Mouse (Mus musculus) myocyte (in vitro differentiated cells): ENCODE data around the gene Bcl2l11. TPM values are rescaled to one million over a fixed set of nuclear protein-coding genes. Genes with fewer than 3 reads are reported as not detected.
A peak's percentile ranks its signal among the peaks of the same experiment; 100 is the strongest.

Source experiments
- H3K27me3 ChIP-seq: one replicate; pipeline ENCODE4 v1.6.1; 2011; ENCODE audit not compliant: control insufficient read depth, insufficient read depth, insufficient read length
- H3K36me3 ChIP-seq: one replicate; pipeline ENCODE4 v1.6.1; 2011; ENCODE audit not compliant: control insufficient read depth, insufficient read depth
- H3K4me2 ChIP-seq: one replicate; pipeline ENCODE4 v1.6.1; 2011; ENCODE audit warnings: low read depth, control low read depth
- H3K4me3 ChIP-seq: one replicate; pipeline ENCODE4 v1.5.1; 2011; ENCODE audit warnings: mild to moderate bottlenecking, control low read depth, moderate library complexity
- H3K79me2 ChIP-seq: one replicate; pipeline ENCODE4 v1.6.1; 2011; ENCODE audit not compliant: control insufficient read depth, insufficient read depth
- H3ac ChIP-seq: one replicate; pipeline ENCODE4 v1.6.1; 2011; ENCODE audit not compliant: control insufficient read depth, insufficient read length
- CEBPB ChIP-seq: IDR thresholded peaks from 2 replicates; pipeline ENCODE4 v1.6.1; 2011; ENCODE audit warnings: mild to moderate bottlenecking, moderate library complexity; ENCODE audit not compliant: poor library complexity, insufficient read depth, severe bottlenecking
- E2F4 ChIP-seq: IDR thresholded peaks from one replicate; pipeline ENCODE4 v1.6.1; 2011; ENCODE audit warnings: mild to moderate bottlenecking, control low read depth, moderate library complexity; ENCODE audit not compliant: insufficient read depth
- MAX ChIP-seq: IDR thresholded peaks from one replicate; pipeline ENCODE4 v1.6.1; 2011; ENCODE audit warnings: low read depth, mild to moderate bottlenecking, control low read depth
- MYOD1 ChIP-seq, 3 experiments: IDR thresholded peaks; one replicate each; pipeline ENCODE4 v1.6.1; 2011; ENCODE audit warnings: control low read depth in 2 of 3, low read depth in 2 of 3, mild to moderate bottlenecking in 2 of 3, moderate library complexity in 1 of 3; ENCODE audit not compliant: insufficient read length in 2 of 3, control insufficient read depth in 1 of 3
- MYOG ChIP-seq, 3 experiments: IDR thresholded peaks; one replicate each; pipeline ENCODE4 v1.6.1; 2011; ENCODE audit warnings: control low read depth in 2 of 3, low read depth in 2 of 3, mild to moderate bottlenecking in 2 of 3; ENCODE audit not compliant: insufficient read length in 2 of 3, control insufficient read depth in 1 of 3, insufficient read depth in 1 of 3
- POLR2A ChIP-seq: IDR thresholded peaks from one replicate; pipeline ENCODE4 v1.6.1; 2011; ENCODE audit warnings: low read depth, mild to moderate bottlenecking, control low read depth, moderate library complexity; ENCODE audit not compliant: insufficient read length
- POLR2AphosphoS2 ChIP-seq: IDR thresholded peaks from one replicate; pipeline ENCODE4 v1.6.1; 2011; ENCODE audit warnings: low read depth, control low read depth; ENCODE audit not compliant: insufficient read length
- REST ChIP-seq: IDR thresholded peaks from one replicate; pipeline ENCODE4 v1.6.1; 2011; ENCODE audit warnings: mild to moderate bottlenecking, control low read depth, moderate library complexity; ENCODE audit not compliant: insufficient read depth, insufficient read length
- SRF ChIP-seq: IDR thresholded peaks from one replicate; pipeline ENCODE4 v1.6.1; 2011; ENCODE audit warnings: low read depth; ENCODE audit not compliant: control insufficient read depth, insufficient read length
- TCF12 ChIP-seq: IDR thresholded peaks from one replicate; pipeline ENCODE4 v1.6.1; 2011; ENCODE audit warnings: mild to moderate bottlenecking, control low read depth; ENCODE audit not compliant: poor library complexity, insufficient read depth, severe bottlenecking
- TCF3 ChIP-seq: IDR thresholded peaks from one replicate; pipeline ENCODE4 v1.6.1; 2011; ENCODE audit warnings: low read depth, control low read depth; ENCODE audit not compliant: insufficient read length
- USF1 ChIP-seq: IDR thresholded peaks from one replicate; pipeline ENCODE4 v1.6.1; 2011; ENCODE audit warnings: low read depth, mild to moderate bottlenecking, control low read depth, moderate library complexity
- polyA plus RNA-seq: library from polyadenylated mRNA; unstranded; fragments of >200 nt; fragmentation: generic; extraction: Trizol; gene quantifications from one replicate; pipeline ENCODE4 v1.2.1, GENCODE M21; 2012; ENCODE audit warnings: missing spikeins

Bcl2l11 gene
- polyA plus RNA-seq, 1 experiment, result 4.9 TPM

- no peaks in the 10 kb centered on the region for H3K27me3 ChIP-seq
- H3ac ChIP-seq, result no peak overlapping the region
- TF ChIP-seq MAX (no peak), TCF3 (no peak), CEBPB (no peak), TCF12 (no peak), POLR2A (no peak), E2F4 (no peak), USF1 (no peak), POLR2AphosphoS2 (no peak), REST (no peak), SRF (no peak), MYOD1 (IDR thresholded peaks at IDR 0.05; ENCODE audit: control insufficient read depth in 1 of 3, insufficient read length in 2 of 3, low read depth in 2 of 3) (no peak), MYOG (IDR thresholded peaks at IDR 0.05; ENCODE audit: control insufficient read depth in 1 of 3, insufficient read depth in 1 of 3, insufficient read length in 2 of 3, low read depth in 2 of 3) (no peak)
- no peaks in the 10 kb centered on the region for H3K79me2 ChIP-seq
- no peak overlapping the region for H3K4me2 ChIP-seq
- H3K36me3 ChIP-seq, result no peaks in the 10 kb centered on the region
- H3K4me3 ChIP-seq, result no peak overlapping the region
Observed at GRCm38 (mm10) chr2:128117605-128118004, 8.2 kb upstream of the Bcl2l11 start.

GRCm38 (mm10) chr2:128118971-128119370 lies 6.9 kb upstream of the Bcl2l11 start:
- TF ChIP-seq TCF12 (no peak), TCF3 (no peak), POLR2A (no peak), MYOG (IDR thresholded peaks at IDR 0.05; ENCODE audit: control insufficient read depth in 1 of 3, insufficient read depth in 1 of 3, insufficient read length in 2 of 3, low read depth in 2 of 3) (no peak), CEBPB (no peak), REST (no peak), POLR2AphosphoS2 (no peak), MAX (no peak), MYOD1 (IDR thresholded peaks at IDR 0.05; ENCODE audit: control insufficient read depth in 1 of 3, insufficient read length in 2 of 3, low read depth in 2 of 3) (no peak), USF1 (no peak), E2F4 (no peak), SRF (no peak)
- no peak overlapping the region for H3K4me3 ChIP-seq
- H3ac ChIP-seq, result no peak overlapping the region
- no peak overlapping the region for H3K4me2 ChIP-seq
- no peaks in the 10 kb centered on the region for H3K27me3 ChIP-seq
- H3K79me2 ChIP-seq, result no peaks in the 10 kb centered on the region
- no peaks in the 10 kb centered on the region for H3K36me3 ChIP-seq

GRCm38 (mm10) chr2:128122491-128122890 lies 3.3 kb upstream of the Bcl2l11 start:
- no peaks in the 10 kb centered on the region for H3K36me3 ChIP-seq
- H3K4me3 ChIP-seq, result no peak overlapping the region
- no peaks in the 10 kb centered on the region for H3K27me3 ChIP-seq
- peak overlapping the region; percentile 65 for H3K4me2 ChIP-seq
- no peak for TF ChIP-seq MYOD1 (IDR thresholded peaks at IDR 0.05; ENCODE audit: control insufficient read depth in 1 of 3, insufficient read length in 2 of 3, low read depth in 2 of 3)
- no peak for TF ChIP-seq TCF12
- no peak for TF ChIP-seq TCF3
- no peak for TF ChIP-seq REST
- TF ChIP-seq SRF, result no peak
- no peak for TF ChIP-seq E2F4
- TF ChIP-seq POLR2AphosphoS2, result no peak
- no peak for TF ChIP-seq MAX
- no peak for TF ChIP-seq CEBPB
- H3ac ChIP-seq, result no peak overlapping the region
- no peaks in the 10 kb centered on the region for H3K79me2 ChIP-seq

- no peak overlapping the region for H3K4me3 ChIP-seq
Observed at GRCm38 (mm10) chr2:128122891-128123771, 2.7 kb upstream of the Bcl2l11 start.

More at GRCm38 (mm10) chr2:128122891-128123771, 2.7 kb upstream of the Bcl2l11 start:
- Histone ChIP-seq H3K36me3 (no peaks in the 10 kb centered on the region), H3K79me2 (no peaks in the 10 kb centered on the region), H3K27me3 (no peaks in the 10 kb centered on the region), H3K4me2 (peak overlapping the region; percentile 65), H3ac (no peak overlapping the region)
- TF ChIP-seq CEBPB (no peak), MYOD1 (IDR thresholded peaks at IDR 0.05; ENCODE audit: control insufficient read depth in 1 of 3, insufficient read length in 2 of 3, low read depth in 2 of 3) (no peak), USF1 (no peak), MAX (no peak), TCF3 (no peak), POLR2A (no peak), E2F4 (no peak), REST (no peak), TCF12 (no peak)
